Mouse (Mus musculus): ENCODE results near the gene Spns2. TPM values are rescaled to one million over a fixed set of nuclear protein-coding genes. Genes with fewer than 3 reads are reported as not detected.

Gene Spns2
- polyA plus RNA-seq, 1 experiment, result 11.4 TPM

DNA sequence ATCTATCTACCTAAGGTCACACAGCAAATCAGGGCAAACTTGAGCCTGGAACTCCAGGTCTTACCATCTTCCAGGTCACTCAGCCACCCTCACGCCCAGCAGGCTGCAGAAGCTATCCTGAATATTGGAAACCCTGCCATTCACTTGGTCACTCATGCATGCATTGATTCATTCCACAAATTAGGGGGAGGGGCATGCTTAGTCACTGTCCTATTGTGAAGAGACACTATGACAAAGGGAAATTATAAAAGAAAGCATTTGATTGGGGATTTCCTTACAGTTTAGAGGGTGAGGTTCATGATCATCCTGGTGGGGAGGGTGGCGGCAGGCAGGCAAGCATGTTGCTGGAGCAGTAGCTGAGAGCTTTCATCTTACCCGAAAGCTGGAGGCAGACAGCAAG, 24.9 kb downstream of the Spns2 start:
- Histone ChIP-seq H3K27me3 (ENCODE audit: control insufficient read depth, insufficient read depth, low read length) (no peaks in the 10 kb centered on the region), H3K27ac (ENCODE audit: control insufficient read depth, insufficient read depth, low read depth, low read length) (no peak overlapping the region), H3K4me1 (ENCODE audit: control insufficient read depth, insufficient read depth, low read length) (0 out of 2 replicates have a peak, but pooled peaks cover 2% of the 10 kb centered on the region), H3K36me3 (ENCODE audit: control insufficient read depth, insufficient read depth, low read length) (no peaks in the 10 kb centered on the region), H3K4me3 (ENCODE audit: control insufficient read depth, low read depth, low read length) (no peak overlapping the region)
- TF ChIP-seq CTCF (IDR thresholded peaks at IDR 0.05; ENCODE audit: control insufficient read depth, insufficient read depth, insufficient replicate concordance, low read depth, low read length), result no peak
- TF ChIP-seq POLR2A (IDR thresholded peaks at IDR 0.05; ENCODE audit: control insufficient read depth, low read depth, low read length), result no peak

DNA sequence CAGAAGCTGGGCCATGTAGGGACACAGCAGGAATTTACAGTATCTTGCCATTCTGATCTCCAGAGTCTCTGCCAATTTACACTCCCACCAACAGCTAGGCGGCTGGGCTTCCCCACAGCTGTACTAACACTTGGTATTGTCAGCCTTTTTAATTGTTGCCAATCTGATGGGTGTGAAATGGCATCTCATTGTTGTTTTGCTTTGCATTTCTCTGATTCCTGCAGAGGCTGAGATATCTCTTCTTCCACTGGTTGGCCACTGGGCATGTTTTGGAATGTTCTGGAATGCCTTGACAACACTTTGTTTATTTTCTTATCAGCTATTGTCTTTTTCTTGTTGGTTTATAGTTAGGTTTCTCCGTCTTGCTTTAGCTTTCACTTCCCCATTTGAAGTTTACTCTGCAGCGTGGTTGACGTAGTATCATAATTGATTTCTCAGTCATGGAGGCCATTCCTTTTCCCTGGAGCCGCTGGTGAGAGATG, 28.2 kb downstream of the Spns2 start:
- H3K27ac ChIP-seq (ENCODE audit: control insufficient read depth, insufficient read depth, low read depth, low read length), result no peak overlapping the region
- no peaks in the 10 kb centered on the region for H3K27me3 ChIP-seq (ENCODE audit: control insufficient read depth, insufficient read depth, low read length)
- H3K36me3 ChIP-seq (ENCODE audit: control insufficient read depth, insufficient read depth, low read length), result no peaks in the 10 kb centered on the region
- TF ChIP-seq CTCF (IDR thresholded peaks at IDR 0.05; ENCODE audit: control insufficient read depth, insufficient read depth, insufficient replicate concordance, low read depth, low read length) (no peak), POLR2A (IDR thresholded peaks at IDR 0.05; ENCODE audit: control insufficient read depth, low read depth, low read length) (no peak)
- H3K4me3 ChIP-seq (ENCODE audit: control insufficient read depth, low read depth, low read length), result no peak overlapping the region
- H3K4me1 ChIP-seq (ENCODE audit: control insufficient read depth, insufficient read depth, low read length), result peaks cover 3% of the 10 kb centered on the region; the same call in 1 of the 2 replicates

DNA sequence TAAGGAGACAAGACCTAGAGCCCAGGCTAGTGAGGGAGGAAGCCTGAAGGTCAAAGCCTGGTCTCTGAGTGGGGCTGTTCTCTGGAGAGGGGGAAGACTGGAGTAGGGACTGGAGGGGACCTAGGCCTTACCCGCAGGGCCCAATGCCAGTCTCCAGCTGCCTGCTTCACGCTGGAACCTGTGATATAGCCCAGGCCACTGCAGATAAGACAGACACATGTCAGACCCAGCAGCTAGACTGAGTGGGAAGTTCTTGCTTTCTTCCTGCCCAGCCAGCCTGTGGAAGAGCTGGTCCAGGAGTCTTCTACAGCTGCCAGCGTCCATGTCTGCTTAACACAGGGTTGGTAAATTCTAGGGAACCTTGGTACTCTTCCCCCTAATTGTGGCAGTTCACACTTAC, 31.2 kb downstream of the Spns2 start:
- no peak overlapping the region for H3K27ac ChIP-seq (ENCODE audit: control insufficient read depth, insufficient read depth, low read depth, low read length)
- TF ChIP-seq CTCF (IDR thresholded peaks at IDR 0.05; ENCODE audit: control insufficient read depth, insufficient read depth, insufficient replicate concordance, low read depth, low read length) (no peak), POLR2A (IDR thresholded peaks at IDR 0.05; ENCODE audit: control insufficient read depth, low read depth, low read length) (no peak)
- H3K36me3 ChIP-seq (ENCODE audit: control insufficient read depth, insufficient read depth, low read length), result no peaks in the 10 kb centered on the region
- H3K27me3 ChIP-seq (ENCODE audit: control insufficient read depth, insufficient read depth, low read length), result no peaks in the 10 kb centered on the region
- no peak overlapping the region for H3K4me3 ChIP-seq (ENCODE audit: control insufficient read depth, low read depth, low read length)
- peaks cover 3% of the 10 kb centered on the region; the same call in 1 of the 2 replicates for H3K4me1 ChIP-seq (ENCODE audit: control insufficient read depth, insufficient read depth, low read length)

DNA sequence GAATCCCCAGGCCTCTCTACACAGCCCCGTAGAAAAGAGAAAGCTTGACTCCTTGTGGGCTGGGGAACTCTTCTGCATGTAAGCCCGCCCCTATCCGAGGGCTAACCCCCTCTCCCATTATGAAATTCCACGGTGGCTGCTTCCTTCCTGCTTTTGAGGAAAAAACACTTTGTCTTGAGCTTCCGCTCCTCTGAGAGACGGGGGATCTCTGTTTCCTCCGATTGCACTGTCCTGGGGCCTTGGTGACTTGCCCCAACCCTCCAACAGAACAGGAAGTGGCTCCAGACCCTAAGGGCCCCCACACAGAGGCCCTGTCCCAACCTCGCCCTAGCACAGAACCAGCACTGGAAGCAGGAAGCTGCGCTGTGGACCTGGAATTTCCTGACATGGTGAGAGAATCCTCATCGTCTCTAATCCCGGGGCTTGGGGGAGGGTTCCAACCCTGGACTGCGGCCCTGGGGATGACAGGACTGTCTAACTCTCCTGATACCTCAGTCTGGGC, 31.7 kb downstream of the Spns2 start:
- peaks cover 3% of the 10 kb centered on the region; the same call in 1 of the 2 replicates for H3K4me1 ChIP-seq (ENCODE audit: control insufficient read depth, insufficient read depth, low read length)
- H3K27ac ChIP-seq (ENCODE audit: control insufficient read depth, insufficient read depth, low read depth, low read length), result no peak overlapping the region

GRCm38 (mm10) chr11:72455694-72456093, 34.0 kb downstream of the Spns2 start:
- no peaks in the 10 kb centered on the region for H3K27me3 ChIP-seq (ENCODE audit: control insufficient read depth, insufficient read depth, low read length)
- no peaks in the 10 kb centered on the region for H3K36me3 ChIP-seq (ENCODE audit: control insufficient read depth, insufficient read depth, low read length)
- no peak overlapping the region for H3K4me3 ChIP-seq (ENCODE audit: control insufficient read depth, low read depth, low read length)
- peaks cover 3% of the 10 kb centered on the region; the same call in 1 of the 2 replicates for H3K4me1 ChIP-seq (ENCODE audit: control insufficient read depth, insufficient read depth, low read length)
- no peak overlapping the region for H3K27ac ChIP-seq (ENCODE audit: control insufficient read depth, insufficient read depth, low read depth, low read length)
- no peak for TF ChIP-seq POLR2A (IDR thresholded peaks at IDR 0.05; ENCODE audit: control insufficient read depth, low read depth, low read length)
- TF ChIP-seq CTCF (IDR thresholded peaks at IDR 0.05; ENCODE audit: control insufficient read depth, insufficient read depth, insufficient replicate concordance, low read depth, low read length), result no peak

More for the DNA sequence above, 31.7 kb downstream of the Spns2 start:
- no peaks in the 10 kb centered on the region for H3K27me3 ChIP-seq (ENCODE audit: control insufficient read depth, insufficient read depth, low read length)
- H3K4me3 ChIP-seq (ENCODE audit: control insufficient read depth, low read depth, low read length), result no peak overlapping the region
- no peak for TF ChIP-seq CTCF (IDR thresholded peaks at IDR 0.05; ENCODE audit: control insufficient read depth, insufficient read depth, insufficient replicate concordance, low read depth, low read length)
- TF ChIP-seq POLR2A (IDR thresholded peaks at IDR 0.05; ENCODE audit: control insufficient read depth, low read depth, low read length), result no peak
- no peaks in the 10 kb centered on the region for H3K36me3 ChIP-seq (ENCODE audit: control insufficient read depth, insufficient read depth, low read length)

GRCm38 (mm10) chr11:72453105-72453953, 36.4 kb downstream of the Spns2 start:
- H3K27ac ChIP-seq (ENCODE audit: control insufficient read depth, insufficient read depth, low read depth, low read length), result no peak overlapping the region
- no peaks in the 10 kb centered on the region for H3K27me3 ChIP-seq (ENCODE audit: control insufficient read depth, insufficient read depth, low read length)
- H3K4me1 ChIP-seq (ENCODE audit: control insufficient read depth, insufficient read depth, low read length), result no peaks in the 10 kb centered on the region
- no peak overlapping the region for H3K4me3 ChIP-seq (ENCODE audit: control insufficient read depth, low read depth, low read length)
- TF ChIP-seq CTCF (IDR thresholded peaks at IDR 0.05; ENCODE audit: control insufficient read depth, insufficient read depth, insufficient replicate concordance, low read depth, low read length), result no peak
- TF ChIP-seq POLR2A (IDR thresholded peaks at IDR 0.05; ENCODE audit: control insufficient read depth, low read depth, low read length), result no peak
- no peaks in the 10 kb centered on the region; the same call in 1 of the 2 replicates for H3K36me3 ChIP-seq (ENCODE audit: control insufficient read depth, insufficient read depth, low read length)

DNA sequence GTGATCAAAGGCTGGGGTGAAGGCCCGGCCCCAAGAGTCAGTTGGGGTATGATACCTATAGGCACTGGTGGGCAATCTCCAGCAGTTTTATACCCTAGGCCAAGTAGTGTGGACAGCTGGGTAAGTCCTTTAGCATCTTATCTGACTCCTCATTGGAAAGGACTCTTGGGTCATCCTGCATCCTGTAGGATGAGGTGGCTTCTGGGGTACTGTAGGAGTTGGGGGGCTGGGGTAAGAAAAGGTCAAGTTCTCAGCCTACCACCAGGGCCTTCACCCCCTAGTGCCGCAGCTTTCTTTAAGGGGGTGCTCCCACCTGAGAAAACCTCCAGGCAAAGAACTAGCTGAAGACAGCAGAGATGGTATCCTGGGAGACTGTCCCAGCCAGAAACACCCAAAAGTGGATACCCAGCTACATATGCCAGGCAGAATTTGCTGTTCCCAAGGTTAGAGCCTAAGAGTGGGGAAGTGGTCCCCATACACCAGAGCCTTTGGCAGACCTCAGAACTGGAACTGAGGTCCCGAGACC, 37.5 kb downstream of the Spns2 start:
- H3K27ac ChIP-seq (ENCODE audit: control insufficient read depth, insufficient read depth, low read depth, low read length), result no peak overlapping the region
- no peaks in the 10 kb centered on the region for H3K27me3 ChIP-seq (ENCODE audit: control insufficient read depth, insufficient read depth, low read length)
- H3K4me1 ChIP-seq (ENCODE audit: control insufficient read depth, insufficient read depth, low read length), result no peaks in the 10 kb centered on the region
- no peak for TF ChIP-seq CTCF (IDR thresholded peaks at IDR 0.05; ENCODE audit: control insufficient read depth, insufficient read depth, insufficient replicate concordance, low read depth, low read length)
- TF ChIP-seq POLR2A (IDR thresholded peaks at IDR 0.05; ENCODE audit: control insufficient read depth, low read depth, low read length), result no peak
- no peaks in the 10 kb centered on the region; the same call in 1 of the 2 replicates for H3K36me3 ChIP-seq (ENCODE audit: control insufficient read depth, insufficient read depth, low read length)
- no peak overlapping the region for H3K4me3 ChIP-seq (ENCODE audit: control insufficient read depth, low read depth, low read length)
